9 mouse cellular contexts compared by ENCODE assay signal in genomic region chr13:56735212-56735875, GRCm38 (mm10). TPM values are rescaled to one million over a fixed set of nuclear protein-coding genes. Genes with fewer than 3 reads are reported as not detected.
DNase-seq lines count a peak whose midpoint lies in the region; ATAC-seq and TF ChIP-seq lines count a peak whose summit lies in the region.
"Had no signal": no experiment of that assay in that cellular context is flagged by ENCODE, and none has a peak within 500 bp of the region (broad histone marks: within the 10 kb centered on the region; RNA-seq: fewer than 3 reads in every experiment).

No protein-coding gene starts in this region.

- ATAC-seq in kidney, embryonic 14.5 days (ENCODE audit: low FRiP score, low TSS enrichment), result no peak
- no peak for ATAC-seq in lung, embryonic 14.5 days (ENCODE audit: insufficient read depth)

- 28% methylated on average over 6 of the region's 6 CpGs for WGBS in kidney, adult 2 months
- 48% methylated on average over 6 of the region's 6 CpGs for WGBS in kidney, embryonic 14.5 days
- 47% methylated on average over 6 of the region's 6 CpGs for WGBS in lung, embryonic 14.5 days

- H3K9ac ChIP-seq in kidney, embryonic 14.5 days (ENCODE audit: low read depth, low read length), result no peak overlapping the region
- H3K9ac ChIP-seq in lung, embryonic 14.5 days, result no peak overlapping the region
- H3K9ac ChIP-seq: limb, embryonic 12.5 days had no signal

- DNase-seq in adrenal gland, adult 2 months, result peak; percentile 38
- no peak for DNase-seq in adrenal gland, postnatal 4 days (ENCODE audit: low spot score in 2 of 2)
- peak; percentile 62 for DNase-seq in kidney, adult 2 months
- peak; percentile 35 for DNase-seq in ES-CJ7 (ENCODE audit: low read depth, low spot score)
- peak; percentile 48 for DNase-seq in embryo, embryonic 10.5 days (ENCODE audit: low spot score)
- DNase-seq in lung, embryonic 14.5 days, result peak; percentile 75
- no peak for DNase-seq in ovary, postnatal 14 days (ENCODE audit: low spot score)

- no peak overlapping the region for H3K4me2 ChIP-seq in kidney, embryonic 14.5 days (replicated peaks; ENCODE audit: low read depth, low read length)
- no peak overlapping the region for H3K4me2 ChIP-seq in lung, embryonic 14.5 days
- H3K4me2 ChIP-seq: limb, embryonic 12.5 days had no signal

- no peaks in the 10 kb centered on the region for H3K4me1 ChIP-seq in kidney, adult 2 months (ENCODE audit: control insufficient read depth, insufficient read depth, low read length)
- no peaks in the 10 kb centered on the region for H3K4me1 ChIP-seq in kidney, embryonic 14.5 days (ENCODE audit: control insufficient read depth, insufficient read depth, low read length)
- no peaks in the 10 kb centered on the region for H3K4me1 ChIP-seq in lung, embryonic 14.5 days (ENCODE audit: insufficient read depth)
- H3K4me1 ChIP-seq: limb, embryonic 12.5 days had no signal

- TF ChIP-seq CTCF in kidney, adult 2 months (conservative IDR thresholded peaks at IDR 0.05; ENCODE audit: insufficient read depth, insufficient read length, low read depth, low read length), result peak; percentile 62
- TF ChIP-seq CTCF in lung, embryonic 14.5 days (IDR thresholded peaks at IDR 0.05; ENCODE audit: low read depth), result peak; percentile 70

- H3K9me3 ChIP-seq in kidney, embryonic 14.5 days (ENCODE audit: control insufficient read depth, low read length), result no peaks in the 10 kb centered on the region
- no peaks in the 10 kb centered on the region for H3K9me3 ChIP-seq in lung, embryonic 14.5 days (ENCODE audit: low read depth, low read length)
- H3K9me3 ChIP-seq: limb, embryonic 12.5 days had no signal

- H3K27me3 ChIP-seq in kidney, adult 2 months (replicated peaks; ENCODE audit: control insufficient read depth, insufficient read depth, low read length), result no peaks in the 10 kb centered on the region
- no peaks in the 10 kb centered on the region for H3K27me3 ChIP-seq in kidney, embryonic 14.5 days (ENCODE audit: control insufficient read depth, insufficient read depth, low read length)
- no peaks in the 10 kb centered on the region for H3K27me3 ChIP-seq in lung, embryonic 14.5 days (ENCODE audit: insufficient read depth, low read length)
- H3K27me3 ChIP-seq: limb, embryonic 12.5 days had no signal

- no peak overlapping the region for H3K27ac ChIP-seq in kidney, adult 2 months (ENCODE audit: insufficient read depth, low read depth, low read length)
- H3K27ac ChIP-seq in kidney, embryonic 14.5 days (ENCODE audit: low read depth, low read length), result no peak overlapping the region
- H3K27ac ChIP-seq in lung, embryonic 14.5 days (ENCODE audit: low read depth), result no peak overlapping the region
- H3K27ac ChIP-seq: limb, embryonic 12.5 days had no signal

- no peak overlapping the region for H3K4me3 ChIP-seq in kidney, adult 2 months (ENCODE audit: insufficient read depth, low read depth, low read length)
- no peak overlapping the region for H3K4me3 ChIP-seq in kidney, embryonic 14.5 days (ENCODE audit: low read length)
- H3K4me3 ChIP-seq in lung, embryonic 14.5 days (ENCODE audit: low read depth, low read length), result no peak overlapping the region
- H3K4me3 ChIP-seq: limb, embryonic 12.5 days had no signal

- no peak for TF ChIP-seq POLR2A in kidney, adult 2 months (IDR thresholded peaks at IDR 0.05; ENCODE audit: low read depth, low read length)

- peaks cover 7% of the 10 kb centered on the region; the same call in 1 of the 2 replicates for H3K36me3 ChIP-seq in kidney, adult 2 months (ENCODE audit: control insufficient read depth, insufficient read depth, low read length)
- H3K36me3 ChIP-seq in kidney, embryonic 14.5 days (ENCODE audit: control insufficient read depth, insufficient read depth, low read length), result peaks cover 90% of the 10 kb centered on the region
- H3K36me3 ChIP-seq in lung, embryonic 14.5 days (ENCODE audit: insufficient read depth), result peaks cover 91% of the 10 kb centered on the region

RNA-seq across cellular contexts. Expression of gene Gm45623, which starts 18.3 kb away (rescaled TPM):
- total RNA-seq in adrenal gland, adult 2 months (2021), result not detected
- polyA plus RNA-seq in adrenal gland, adult 2 months (2012; rRNA removed), result not detected in 2 replicates
- total RNA-seq in adrenal gland, postnatal 4 days (2021), result under 1 TPM in 1 of 2 experiments, not detected in 1; 0.28 TPM
- 0.06 and 0.08 TPM in 2 replicates for polyA plus RNA-seq in kidney, adult 2 months (2012; rRNA removed)
- polyA plus RNA-seq in kidney, embryonic 14.5 days (2014; fragmentation: Nextera tagmentation; extraction: Ambion mirVana), result 0.15 TPM in 1 of 2 replicates, not detected in the other
- 4.6 and 5.0 TPM in 2 replicates for polyA plus RNA-seq in lung, embryonic 14.5 days (2014; fragmentation: Nextera tagmentation; extraction: Ambion mirVana)
- polyA plus RNA-seq: limb, embryonic 12.5 days had no signal

RNA-seq across cellular contexts. Expression of gene Smad5, which starts 32.5 kb away (rescaled TPM):
- total RNA-seq in adrenal gland, adult 2 months (2021), result 10 to 100 TPM; 48.9 to 49.7 TPM
- 9.7 and 16.7 TPM in 2 replicates for polyA plus RNA-seq in adrenal gland, adult 2 months (2012; rRNA removed)
- 10 to 100 TPM; 80.4 to 81.3 TPM for total RNA-seq in adrenal gland, postnatal 4 days (2021)
- 21.1 and 31.4 TPM in 2 replicates for polyA plus RNA-seq in kidney, adult 2 months (2012; rRNA removed)
- polyA plus RNA-seq in kidney, embryonic 14.5 days (2014; fragmentation: Nextera tagmentation; extraction: Ambion mirVana), result 32.9 and 62.2 TPM in 2 replicates
- 59.2 and 62.0 TPM in 2 replicates for polyA plus RNA-seq in lung, embryonic 14.5 days (2014; fragmentation: Nextera tagmentation; extraction: Ambion mirVana)

Comparison
In these comparisons a context has a peak if more than half of its experiments do, and no peak if none do; other contexts are left out.
1. DNase-seq: peak in adrenal gland, adult 2 months (single experiment), kidney, adult 2 months (single experiment), ES-CJ7 (single experiment), embryo, embryonic 10.5 days (single experiment) and lung, embryonic 14.5 days (single experiment); none in adrenal gland, postnatal 4 days (0 of 2) and ovary, postnatal 14 days (single experiment).